Mouse (Mus musculus): ENCODE data around the gene Casc3. TPM values are rescaled to one million over a fixed set of nuclear protein-coding genes. Genes with fewer than 3 reads are reported as not detected.

The Casc3 gene
- total RNA-seq, 2 experiments from 2014 or later = 36.8 to 41.9 TPM

DNA sequence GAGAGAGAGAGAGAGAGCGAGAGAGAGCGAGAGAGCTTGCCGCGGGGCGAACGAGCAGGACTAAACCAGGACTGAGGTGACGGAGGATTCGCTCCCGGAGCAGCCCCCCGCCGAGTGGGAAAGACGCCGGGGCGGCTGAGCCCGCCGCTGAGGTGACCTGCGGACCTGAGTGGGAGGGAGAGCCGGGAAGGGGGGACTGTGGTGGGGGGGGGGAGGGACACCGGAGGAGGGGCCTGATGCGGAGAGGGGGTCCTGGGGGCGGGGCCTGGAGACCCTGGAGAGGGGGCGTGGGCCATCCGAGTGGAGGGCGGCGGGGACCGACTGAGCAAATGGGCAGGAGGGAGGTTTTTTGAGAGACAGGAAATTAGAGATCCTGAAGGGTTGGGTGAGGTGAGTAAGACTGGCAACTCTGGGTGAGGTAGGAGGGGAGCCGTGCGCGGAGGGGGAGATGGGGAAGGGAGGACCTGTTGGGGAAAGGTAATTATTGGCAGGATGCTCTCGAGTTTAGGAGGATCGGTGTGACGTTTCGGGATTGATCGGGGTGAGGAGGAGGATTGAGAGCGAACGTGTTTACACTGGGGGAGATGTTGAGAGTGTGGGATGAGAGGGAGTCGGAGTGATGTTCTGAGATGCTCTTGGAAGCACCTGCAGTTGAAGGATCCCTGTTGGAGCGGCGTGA is 59.2 kb downstream of the Casc3 start:
- no peak for DNase-seq (ENCODE audit: low spot score in 2 of 2)

DNA sequence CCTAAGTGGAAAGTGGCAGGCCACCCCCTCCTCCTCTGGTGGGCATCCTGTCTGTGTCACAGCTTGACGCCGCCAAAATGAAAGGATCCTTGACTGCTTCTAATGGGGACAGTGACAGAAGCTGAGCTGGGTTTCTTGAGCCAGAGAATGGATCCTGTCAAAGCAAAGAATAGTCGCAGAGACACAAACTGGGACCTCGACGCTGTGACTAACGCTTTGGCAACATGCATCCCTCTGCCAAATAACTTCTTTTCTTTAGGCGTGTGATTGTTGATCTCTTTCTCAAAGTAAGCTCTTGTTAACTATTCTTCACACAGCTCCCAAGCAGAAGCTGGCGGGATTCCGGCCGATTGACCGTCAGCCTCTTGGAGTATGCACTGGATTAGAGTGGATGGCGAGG is 62.6 kb downstream of the Casc3 start:
- DNase-seq (ENCODE audit: low spot score in 2 of 2) = no peak

DNA sequence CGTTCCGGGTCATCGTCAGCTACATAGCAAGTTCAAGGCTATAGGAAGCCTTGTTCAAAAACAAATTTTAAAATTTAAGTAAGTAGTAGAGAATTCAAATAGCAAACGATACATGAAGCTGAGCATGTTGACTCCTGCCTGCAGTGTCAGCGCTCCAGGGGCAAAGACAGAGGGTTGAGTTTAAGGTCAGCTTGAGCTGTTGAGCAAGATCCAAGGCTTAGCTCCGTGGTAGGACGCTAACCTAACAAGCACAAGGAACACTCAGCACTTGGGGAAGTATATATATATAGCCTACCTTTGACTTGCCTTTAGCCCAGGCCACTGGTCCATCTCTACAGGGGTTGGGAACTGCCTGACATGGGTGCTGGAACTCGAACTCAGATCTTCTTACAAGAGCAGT is 65.2 kb downstream of the Casc3 start:
- no peak for DNase-seq (ENCODE audit: low spot score in 2 of 2)

DNA sequence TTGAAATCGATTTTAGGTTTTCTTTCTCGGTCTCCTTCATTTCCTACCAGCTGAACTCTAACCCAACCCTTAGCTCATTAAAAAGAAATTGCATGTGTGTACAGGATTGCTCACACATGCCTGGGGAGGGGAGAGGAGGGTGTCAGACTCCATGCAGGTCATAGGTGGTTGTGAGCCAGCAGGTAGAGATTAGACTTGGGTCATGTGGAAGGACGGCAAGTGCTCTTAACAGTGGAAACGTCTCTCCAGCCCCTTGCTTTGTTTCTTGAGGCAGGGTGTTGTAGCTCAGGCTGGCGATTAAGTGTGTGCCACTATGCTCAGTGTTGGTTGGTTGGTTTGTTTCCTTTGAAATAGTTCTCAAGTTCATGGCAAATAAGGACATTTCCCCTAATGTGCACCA is 66.1 kb downstream of the Casc3 start:
- no peak for DNase-seq (ENCODE audit: low spot score in 2 of 2)

DNA sequence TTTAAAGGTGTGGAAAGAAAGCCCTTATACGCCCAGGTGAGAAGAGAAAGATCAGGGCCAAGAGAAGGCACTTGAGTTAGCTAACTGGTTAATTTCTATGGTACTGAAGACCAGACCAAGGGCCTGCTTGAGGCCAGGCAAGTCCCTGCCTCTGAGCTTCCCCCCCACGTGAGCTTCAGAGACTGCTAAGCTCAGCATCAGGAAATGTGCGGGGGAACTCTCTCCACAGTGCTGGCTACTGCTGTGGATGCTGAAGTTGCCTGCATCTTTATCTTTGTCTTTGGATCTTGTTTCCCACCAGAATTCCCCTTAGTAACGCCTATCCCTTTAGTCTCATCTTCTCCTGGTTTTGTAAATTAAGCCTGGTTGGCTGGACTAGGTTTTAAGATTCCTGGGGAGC is 66.7 kb downstream of the Casc3 start:
- no peak for DNase-seq (ENCODE audit: low spot score in 2 of 2)

DNA sequence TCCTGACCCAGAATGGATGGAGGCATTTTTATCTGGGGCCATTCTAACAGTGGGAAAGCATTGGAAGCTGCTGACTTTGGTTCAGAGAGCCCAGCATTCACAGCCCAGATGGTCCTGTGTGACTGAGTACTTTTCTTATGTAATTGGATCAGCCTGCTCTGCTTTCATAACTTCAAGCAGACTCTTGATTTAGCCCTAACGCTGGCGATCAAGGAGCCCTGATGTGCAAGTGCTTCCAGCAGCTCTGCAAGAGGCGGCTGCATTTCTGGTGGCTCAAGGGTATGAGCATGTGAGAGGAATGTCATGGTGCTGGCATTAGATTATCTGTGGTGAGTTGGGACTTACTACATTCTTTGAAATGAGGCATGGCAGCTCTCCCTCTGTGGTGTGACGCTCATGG is 67.3 kb downstream of the Casc3 start:
- no peak for DNase-seq (ENCODE audit: low spot score in 2 of 2)

DNA sequence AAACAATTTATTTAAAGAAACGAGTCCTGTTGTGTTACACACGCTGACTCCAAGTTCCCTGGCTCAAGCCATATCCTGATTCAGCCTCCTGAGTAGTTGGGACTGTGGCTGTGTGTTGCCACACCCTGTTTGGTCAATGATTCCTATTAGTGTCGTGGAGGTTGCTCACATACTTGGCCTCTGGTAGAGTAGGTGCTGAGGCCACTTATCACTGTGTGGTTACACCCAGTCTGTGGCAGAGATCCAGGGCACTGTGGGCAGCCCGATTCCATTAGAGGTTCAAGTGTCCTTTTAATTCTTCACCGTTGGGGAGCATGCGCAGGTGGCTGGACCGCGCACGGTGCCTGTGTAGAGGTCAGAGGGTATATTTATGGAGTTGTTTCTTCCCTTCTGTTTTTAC is 69.2 kb downstream of the Casc3 start:
- DNase-seq (ENCODE audit: low spot score in 2 of 2) = no peak

DNA sequence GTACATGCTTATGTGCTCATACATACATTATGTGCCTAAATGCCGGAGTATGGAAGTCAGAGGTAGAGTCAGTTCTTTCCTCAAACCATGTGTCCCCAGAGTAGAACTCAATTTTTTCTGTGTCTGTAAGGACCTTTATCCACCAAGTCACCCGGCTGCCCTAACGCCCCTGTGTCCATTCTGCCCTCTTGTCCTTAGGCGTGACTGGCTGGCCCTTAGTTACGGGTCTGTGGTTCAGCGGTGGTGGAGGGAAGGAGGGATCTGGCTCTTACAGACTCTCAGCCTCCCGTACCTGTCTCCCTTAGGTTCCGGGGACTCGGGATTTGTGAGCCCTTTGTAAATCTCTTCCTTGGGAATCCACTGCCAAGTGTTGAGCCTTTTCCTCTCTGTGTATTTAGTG is 72.3 kb downstream of the Casc3 start:
- DNase-seq (ENCODE audit: low spot score in 2 of 2) = no peak

Other genes with a start within 250 kb of the Casc3 start
- 100 to 1,000 TPM; 118 to 184 TPM for gene Ormdl3, start 217.5 kb upstream of the Casc3 start, total RNA-seq (2021)
- not detected for gene Lrrc3c, start 206.6 kb upstream of the Casc3 start, total RNA-seq (2021)
- gene Gm12355, start 179.2 kb upstream of the Casc3 start, total RNA-seq (2021) = 10 to 100 TPM; 10.4 to 11.6 TPM
- 10 to 100 TPM; 15.6 to 19.6 TPM for gene Gsdma3, start 178.5 kb upstream of the Casc3 start, total RNA-seq (2021)
- 1 to 10 TPM in 1 of 2 experiments, under 1 TPM in 1; 0.89 to 1.1 TPM for gene Gsdma2, start 158.1 kb upstream of the Casc3 start, total RNA-seq (2021)
- gene Gsdma, start 140.6 kb upstream of the Casc3 start, total RNA-seq (2021) = not detected
- 100 to 1,000 TPM; 114 to 118 TPM for gene Psmd3, start 122.4 kb upstream of the Casc3 start, total RNA-seq (2021)
- not detected for gene Csf3, start 103.6 kb upstream of the Casc3 start, total RNA-seq (2021)
- 10 to 100 TPM; 46.1 to 49.2 TPM for gene Med24, start 75.5 kb upstream of the Casc3 start, total RNA-seq (2021)
- 10 to 100 TPM; 90.2 to 91.0 TPM for gene Thra, start 64.3 kb upstream of the Casc3 start, total RNA-seq (2021)
- 100 to 1,000 TPM; 226 to 232 TPM for gene Nr1d1, start 29.6 kb upstream of the Casc3 start, total RNA-seq (2021)
- 10 to 100 TPM; 82.3 to 97.4 TPM for gene Msl1, start 9.4 kb upstream of the Casc3 start, total RNA-seq (2021)
- under 1 TPM; 0.36 to 0.58 TPM for gene Rapgefl1, start 31.9 kb downstream of the Casc3 start, total RNA-seq (2021)
- 10 to 100 TPM; 20.0 to 22.2 TPM for gene Wipf2, start 58.7 kb downstream of the Casc3 start, total RNA-seq (2021)
- gene Cdc6, start 102.9 kb downstream of the Casc3 start, total RNA-seq (2021) = under 1 TPM; 0.32 to 0.43 TPM
- 10 to 100 TPM; 16.2 to 16.7 TPM for gene Rara, start 122.9 kb downstream of the Casc3 start, total RNA-seq (2021)
- gene Gjd3, start 178.1 kb downstream of the Casc3 start, total RNA-seq (2021) = not detected
- 1 to 10 TPM; 3.2 to 4.3 TPM for gene Top2a, start 219.3 kb downstream of the Casc3 start, total RNA-seq (2021)
- gene Igfbp4, start 236.3 kb downstream of the Casc3 start, total RNA-seq (2021) = 100 to 1,000 TPM in 1 of 2 experiments, 10 to 100 TPM in 1; 74.6 to 150 TPM